Mouse (Mus musculus) gastrocnemius, postnatal 4 days (tissue): ENCODE data around the gene Zfp688. TPM values are rescaled to one million over a fixed set of nuclear protein-coding genes. Genes with fewer than 3 reads are reported as not detected.
"Not testable (repeated sequence)": the region's sequence is repeated elsewhere in the genome, so short reads cannot be mapped to it uniquely, and the experiment has no call there.

ENCODE experiments used
- DNase-seq, 2 experiments: peaks; one replicate each; pipeline ENCODE4 v3.0.0; 2021 to 2022; ENCODE audit warnings: low spot score in 2 of 2, mixed read lengths in 2 of 2
- total RNA-seq, 2 experiments: library from RNA; stranded (reverse); gene quantifications; 2 replicates each; pipeline ENCODE4 v1.2.3; 2021

Zfp688 gene
- total RNA-seq, 2 experiments from 2014 or later, result 6.6 to 9.1 TPM

DNA sequence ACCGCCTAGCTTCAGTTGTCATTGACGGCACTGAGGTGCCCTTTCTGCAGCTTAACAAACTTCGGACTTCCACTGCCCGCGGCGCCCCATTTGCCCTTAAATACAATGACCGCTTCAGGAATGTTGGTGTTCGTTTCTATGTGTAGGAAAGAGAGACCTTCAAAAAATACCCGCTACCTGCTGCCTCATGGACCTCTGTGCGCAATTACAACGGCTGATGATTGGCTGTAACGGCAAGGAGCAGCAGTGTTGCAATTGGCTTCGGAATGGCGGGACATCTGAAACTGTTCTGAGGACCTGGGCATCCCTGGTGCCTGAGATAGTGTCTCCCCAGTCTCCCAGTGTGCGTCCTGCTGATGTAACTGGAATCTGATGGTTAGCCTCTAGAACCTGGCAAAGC, 379 bp upstream of the Zfp688 start:
- DNase-seq, result no peak

DNA sequence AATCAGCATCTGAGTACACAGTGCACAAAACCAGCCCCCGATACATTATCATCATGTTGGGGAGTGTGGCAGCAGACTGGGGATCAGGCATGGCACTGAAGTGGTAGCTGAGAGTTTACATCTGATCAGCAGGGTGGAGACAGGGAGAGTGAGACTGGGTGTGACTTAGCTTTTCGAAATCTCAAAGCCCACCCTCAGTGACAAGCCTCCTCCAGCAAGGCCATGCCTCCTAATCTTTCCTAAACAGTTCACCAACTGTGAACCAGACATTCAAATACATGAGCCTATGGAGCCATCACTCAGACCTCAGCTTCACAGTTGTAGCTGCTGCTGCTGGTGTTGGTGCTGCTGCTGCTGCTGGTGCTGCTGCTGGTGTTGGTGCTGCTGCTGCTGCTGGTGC, 10.4 kb downstream of the Zfp688 start:
- DNase-seq, result no peak

- peak; percentile 68 to 84 for DNase-seq
Observed at GRCm38 (mm10) chr7:127406002-127406987, 15.6 kb downstream of the Zfp688 start, which contains the start of gene Zfp764. Zfp764 (minus strand) TSS chr7:127406822.

GRCm38 (mm10) chr7:127404101-127404500, 17.8 kb downstream of the Zfp688 start:
- DNase-seq, result not testable (repeated sequence)

DNA sequence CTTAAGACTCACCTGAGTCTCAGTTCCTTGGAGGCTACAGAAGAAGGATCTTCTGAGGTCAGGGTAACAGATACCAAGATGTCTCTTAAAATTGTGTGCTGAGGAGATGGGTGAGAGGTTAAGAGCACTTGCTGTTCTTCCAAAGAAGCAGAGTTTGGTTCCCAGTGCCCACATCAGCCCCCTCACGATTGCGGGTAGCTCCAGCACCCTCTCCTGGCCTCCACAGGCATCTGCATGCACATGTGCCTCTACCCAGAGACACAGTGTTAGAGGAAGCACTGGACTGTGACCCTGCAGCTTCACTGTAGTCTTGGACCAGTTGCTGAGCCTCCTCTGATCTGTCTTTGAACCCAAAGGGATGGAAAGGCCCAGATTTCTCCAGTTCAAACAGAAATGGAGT, 18.9 kb downstream of the Zfp688 start:
- no peak for DNase-seq

- no peak for DNase-seq
Observed at GRCm38 (mm10) chr7:127400355-127400754, 21.5 kb downstream of the Zfp688 start.

DNA sequence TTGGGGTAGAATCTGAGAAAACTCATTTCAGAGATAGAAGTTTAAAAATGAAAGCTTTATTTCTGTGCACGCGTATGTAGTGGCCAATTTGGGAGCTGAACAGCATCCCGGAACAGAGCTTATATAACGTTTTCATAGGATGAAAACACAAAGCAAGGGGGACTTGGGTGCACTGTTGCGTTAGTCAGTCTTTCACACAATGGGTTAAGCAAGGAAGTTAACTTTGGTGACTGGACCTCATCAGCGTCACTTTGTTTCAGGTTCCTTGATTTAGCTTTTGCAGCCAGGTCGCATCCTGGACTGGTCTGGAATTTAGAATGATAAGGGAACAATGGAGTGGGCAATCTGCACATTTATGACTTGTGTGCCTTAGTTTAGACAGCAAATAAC, 27.9 kb downstream of the Zfp688 start:
- DNase-seq, result no peak

- peak; percentile 93 to 98 for DNase-seq
Observed at GRCm38 (mm10) chr7:127393157-127393943, 28.5 kb downstream of the Zfp688 start, which contains the start of gene E430018J23Rik. E430018J23Rik (minus strand) TSS chr7:127393629.

DNA sequence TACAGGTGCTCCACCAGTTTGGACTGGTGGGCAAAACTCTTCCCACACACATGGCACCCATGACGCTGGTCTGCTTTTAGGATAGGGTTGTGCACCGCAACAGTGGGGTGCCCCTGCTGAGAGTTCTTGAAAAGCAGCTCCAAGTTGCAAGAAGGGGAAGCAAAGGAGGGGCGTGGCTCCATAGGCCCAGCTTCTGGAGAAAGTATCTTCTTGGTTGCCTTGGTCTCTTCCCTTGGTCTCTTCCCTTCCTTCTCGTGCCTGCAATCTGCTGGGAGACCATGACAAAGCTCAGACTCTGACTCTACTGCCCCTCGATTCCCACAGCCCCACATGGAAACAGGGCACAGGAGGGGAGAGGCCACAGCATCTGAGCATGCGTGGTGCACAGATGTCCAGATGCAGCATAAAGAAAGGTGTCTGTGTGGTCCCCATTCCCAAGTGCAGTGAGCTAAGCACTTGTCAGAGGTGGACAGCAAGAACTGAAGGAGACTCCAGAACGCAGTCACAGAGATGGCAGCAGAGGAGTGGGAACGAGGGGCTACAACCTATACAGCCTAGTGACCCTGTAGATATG, 29.5 kb downstream of the Zfp688 start:
- no peak for DNase-seq

DNA sequence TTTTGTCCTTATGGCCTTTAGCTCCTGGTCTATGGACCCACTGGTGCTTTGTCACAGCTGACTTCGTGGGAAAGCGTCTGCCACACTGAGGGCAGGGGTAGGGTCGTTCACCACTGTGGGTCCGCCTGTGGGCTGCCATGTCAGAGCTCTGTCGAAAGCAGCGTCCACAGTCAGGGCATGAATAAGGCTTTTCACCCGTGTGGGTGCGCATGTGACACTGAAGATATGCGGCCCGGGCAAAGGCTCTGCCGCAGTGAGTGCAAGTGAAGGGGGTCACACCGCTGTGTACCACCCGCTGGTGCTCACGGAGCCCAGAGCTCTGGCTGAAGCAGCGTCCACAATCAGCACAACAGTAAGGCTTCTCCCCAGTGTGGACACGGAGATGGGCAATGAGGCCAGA, 30.3 kb downstream of the Zfp688 start:
- DNase-seq, result no peak

- no peak for DNase-seq
Observed at GRCm38 (mm10) chr7:127390306-127390705, 31.6 kb downstream of the Zfp688 start.

DNA sequence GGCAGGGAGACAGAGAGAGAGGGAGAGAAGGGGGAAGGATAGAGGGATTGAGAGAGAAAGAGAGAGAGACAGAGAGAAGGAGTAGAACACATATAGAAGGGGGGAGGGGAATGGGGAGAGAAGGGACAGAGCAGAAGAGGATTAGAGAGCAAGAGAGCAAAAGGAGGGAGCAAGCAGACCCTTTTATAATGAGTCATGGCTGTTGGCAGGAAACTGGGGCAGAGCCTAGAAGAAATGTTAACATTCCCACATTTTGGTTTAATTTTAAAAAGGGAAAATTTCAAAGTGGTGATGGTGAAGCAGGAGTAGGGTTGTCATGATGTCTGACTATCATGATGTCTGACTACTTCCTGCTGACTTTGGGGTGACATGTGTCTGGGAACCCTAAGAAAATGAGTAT, 33.7 kb downstream of the Zfp688 start:
- DNase-seq, result not testable (repeated sequence)

- peak; percentile 70 to 90 for DNase-seq
Observed at GRCm38 (mm10) chr7:127386641-127387392, 35.1 kb downstream of the Zfp688 start, which contains the start of gene 9130019O22Rik. 9130019O22Rik (minus strand) TSS chr7:127387166.

- not testable (repeated sequence) for DNase-seq
Observed at GRCm38 (mm10) chr7:127385560-127385959, 36.3 kb downstream of the Zfp688 start.

DNA sequence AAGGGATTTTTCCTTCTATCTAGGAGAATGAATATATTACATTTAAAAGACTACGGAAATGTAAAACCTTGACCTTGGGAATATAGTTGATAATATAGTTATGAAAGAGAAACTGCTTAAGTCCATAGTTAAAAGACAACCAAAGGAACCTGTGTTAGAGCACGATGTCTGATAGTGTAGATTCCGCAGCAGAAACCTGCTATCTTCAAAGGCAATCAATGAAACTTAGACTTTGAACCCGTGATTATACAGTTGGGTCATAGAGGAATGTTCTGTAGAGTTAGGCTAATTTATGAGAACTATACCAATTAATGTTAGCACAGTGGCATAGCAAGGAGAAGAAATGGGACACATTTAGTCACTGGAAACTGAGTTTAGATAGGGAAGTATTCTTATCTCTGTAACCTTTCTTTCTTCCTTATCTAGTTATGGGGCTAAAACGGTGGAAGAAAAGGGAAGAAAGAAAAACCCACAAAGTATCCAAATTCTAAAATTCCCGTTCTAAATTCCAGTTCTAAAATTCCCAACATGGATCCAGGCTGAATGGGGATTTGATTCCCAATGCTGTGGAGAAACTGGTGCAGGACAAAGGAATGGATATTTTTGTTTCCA, 43.5 kb downstream of the Zfp688 start:
- DNase-seq, result no peak

- DNase-seq, result peak; percentile 70 to 91
Observed at GRCm38 (mm10) chr7:127375271-127376245, 46.3 kb downstream of the Zfp688 start, which contains the start of gene Zfp747. Zfp747 (minus strand) TSS chr7:127376050.

DNA sequence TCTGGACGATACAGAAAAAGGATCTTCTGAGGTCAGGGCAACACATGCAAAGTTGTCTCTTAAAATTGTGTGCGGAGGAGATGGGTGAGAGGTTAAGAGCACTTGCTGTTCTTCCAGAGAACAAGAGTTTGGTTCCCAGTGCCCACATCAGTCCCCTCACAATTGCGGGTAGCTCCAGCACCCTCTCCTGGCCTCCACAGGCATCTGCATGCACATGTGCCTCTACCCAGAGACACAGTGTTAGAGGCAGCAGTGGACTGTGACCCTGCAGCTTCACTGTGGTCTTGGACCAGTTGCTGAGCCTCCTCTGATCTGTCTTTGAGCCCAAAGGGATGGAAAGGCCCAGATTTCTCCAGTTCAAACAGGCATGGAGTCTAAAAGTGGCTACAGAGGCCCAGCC, 50.0 kb downstream of the Zfp688 start:
- not testable (repeated sequence) for DNase-seq

DNA sequence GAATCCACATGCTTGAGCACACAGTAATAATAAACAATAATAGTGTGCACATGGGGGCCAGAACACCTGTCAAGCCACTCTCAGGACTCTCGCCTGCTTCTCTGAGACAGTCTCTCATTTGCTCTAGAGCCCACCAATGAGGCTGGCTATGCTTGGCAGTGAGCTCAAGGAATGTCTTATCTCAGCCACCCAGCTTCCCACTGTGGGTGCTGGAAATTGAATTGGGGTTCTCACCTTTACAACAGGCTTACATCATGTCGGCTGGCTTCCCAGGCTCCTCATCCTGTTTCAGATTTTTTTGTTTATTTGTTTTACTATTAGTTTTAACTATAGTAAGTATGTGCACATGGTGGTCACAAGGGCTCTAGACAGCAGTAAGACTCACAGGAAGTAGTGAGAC, 50.7 kb downstream of the Zfp688 start:
- no peak for DNase-seq
